20 mouse cellular contexts compared by ENCODE assay signal in genomic region chr16:25385498-25386192, GRCm38 (mm10).
DNase-seq lines count a peak whose midpoint lies in the region; ATAC-seq and TF ChIP-seq lines count a peak whose summit lies in the region.
"Had no signal": no experiment of that assay in that cellular context is flagged by ENCODE, and none has a peak within 500 bp of the region (broad histone marks: within the 10 kb centered on the region; RNA-seq: fewer than 3 reads in every experiment).

No protein-coding gene starts in this region.

- intact Hi-C loops in left cerebral cortex, postnatal 25 days (cut with DNase I): no loop called here

- TF ChIP-seq RAD21 in CH12.LX (IDR thresholded peaks at IDR 0.05; ENCODE audit: low read depth, low read length): no peak

- H3K4me2 ChIP-seq in limb, embryonic 15.5 days: no peak overlapping the region
- peak overlapping the region; percentile 42 for H3K4me2 ChIP-seq in CH12.LX (ENCODE audit: insufficient read depth, low read depth, poor library complexity, severe bottlenecking)
- no peak overlapping the region for H3K4me2 ChIP-seq in embryonic facial prominence, embryonic 14.5 days (ENCODE audit: low read depth, low read length)
- no peak overlapping the region for H3K4me2 ChIP-seq in stomach, postnatal 0 days (replicated peaks; ENCODE audit: low read depth)
- H3K4me2 ChIP-seq: hindbrain, embryonic 15.5 days; limb, embryonic 12.5 days; liver, embryonic 12.5 days; midbrain, embryonic 12.5 days had no signal

- no peak for TF ChIP-seq POLR2A in CH12.LX (IDR thresholded peaks at IDR 0.05; ENCODE audit: low read depth, low read length)

- dilution Hi-C loops in CH12.LX (cut with MboI; ENCODE audit: extremely low pct_ligation_motif_present, extremely low pct_unique_long_range_greater_than_20kb, low sequenced_read_pairs): no loop called here

- 40% methylated on average over 6 of the region's 6 CpGs for WGBS in limb, embryonic 15.5 days
- 83% methylated on average over 6 of the region's 6 CpGs for WGBS in limb, embryonic 10.5 days
- 52% methylated on average over 6 of the region's 6 CpGs for WGBS in embryonic facial prominence, embryonic 14.5 days
- 52% methylated on average over 6 of the region's 6 CpGs for WGBS in stomach, postnatal 0 days

- no peak for DNase-seq in limb, embryonic 10.5 days (ENCODE audit: low spot score)
- DNase-seq in CH12.LX (ENCODE audit: extremely low read depth): no peak
- peak; percentile 70 for DNase-seq in embryonic facial prominence, embryonic 14.5 days (ENCODE audit: low spot score)
- DNase-seq in stomach, postnatal 0 days (ENCODE audit: low spot score): no peak
- DNase-seq in spleen, adult 18-20 months: no peak
- no peak for DNase-seq in left cerebral cortex, postnatal 25 days (ENCODE audit: low spot score in 2 of 2)
- DNase-seq: adrenal gland, adult 2 months; cerebellum, adult 11-12 months; cerebellum, postnatal 10 days; gastrocnemius, postnatal 36 days; heart, postnatal 4 days; kidney, adult 2 months; kidney, postnatal 10 days; lung, adult 18-20 months; thymus, postnatal 14 days had no signal

- no peak overlapping the region for H3K4me3 ChIP-seq in limb, embryonic 15.5 days
- H3K4me3 ChIP-seq in limb, embryonic 10.5 days: no peak overlapping the region
- H3K4me3 ChIP-seq in CH12.LX (replicated peaks in 1 of 3; ENCODE audit: low read depth in 2 of 3, low read length in 2 of 3, poor library complexity in 1 of 3): no peak overlapping the region
- H3K4me3 ChIP-seq in embryonic facial prominence, embryonic 14.5 days (ENCODE audit: low read depth, low read length): no peak overlapping the region
- no peak overlapping the region for H3K4me3 ChIP-seq in stomach, postnatal 0 days (ENCODE audit: low read depth, low read length)
- H3K4me3 ChIP-seq: hindbrain, embryonic 15.5 days; limb, embryonic 12.5 days; liver, embryonic 12.5 days; midbrain, embryonic 12.5 days had no signal

- no peaks in the 10 kb centered on the region for H3K36me3 ChIP-seq in limb, embryonic 15.5 days
- H3K36me3 ChIP-seq in limb, embryonic 10.5 days: no peaks in the 10 kb centered on the region
- H3K36me3 ChIP-seq in CH12.LX (replicated peaks in 1 of 2; ENCODE audit: control insufficient read depth in 1 of 2, insufficient read depth in 1 of 2, low read length in 1 of 2): no peaks in the 10 kb centered on the region
- H3K36me3 ChIP-seq in embryonic facial prominence, embryonic 14.5 days (ENCODE audit: control insufficient read depth, insufficient read depth, low read length): no peaks in the 10 kb centered on the region
- H3K36me3 ChIP-seq in stomach, postnatal 0 days (ENCODE audit: control insufficient read depth, insufficient read depth, low read length): no peaks in the 10 kb centered on the region
- H3K36me3 ChIP-seq: hindbrain, embryonic 15.5 days; limb, embryonic 12.5 days; liver, embryonic 12.5 days; midbrain, embryonic 12.5 days had no signal

- no peaks in the 10 kb centered on the region for H3K27me3 ChIP-seq in limb, embryonic 15.5 days
- H3K27me3 ChIP-seq in limb, embryonic 10.5 days (ENCODE audit: low read depth, poor library complexity, severe bottlenecking): no peaks in the 10 kb centered on the region
- no peaks in the 10 kb centered on the region for H3K27me3 ChIP-seq in CH12.LX (replicated peaks)
- H3K27me3 ChIP-seq in embryonic facial prominence, embryonic 14.5 days (replicated peaks; ENCODE audit: control insufficient read depth, insufficient read depth, low read length): no peaks in the 10 kb centered on the region
- no peaks in the 10 kb centered on the region for H3K27me3 ChIP-seq in stomach, postnatal 0 days (ENCODE audit: control insufficient read depth, insufficient read depth, low read length)
- H3K27me3 ChIP-seq: hindbrain, embryonic 15.5 days; limb, embryonic 12.5 days; liver, embryonic 12.5 days; midbrain, embryonic 12.5 days had no signal

- TF ChIP-seq EP300 in CH12.LX (IDR thresholded peaks at IDR 0.05; ENCODE audit: low read length): peak; percentile 26; the same call in 1 of the 2 replicates
- TF ChIP-seq EP300 in stomach, postnatal 0 days (optimal IDR thresholded peaks at IDR 0.05): no peak

- ATAC-seq in limb, embryonic 15.5 days (ENCODE audit: insufficient number of reproducible peaks, low FRiP score, low TSS enrichment, low read depth): no peak
- ATAC-seq in embryonic facial prominence, embryonic 14.5 days (ENCODE audit: low read depth): peak; percentile 75
- no peak for ATAC-seq in stomach, postnatal 0 days (ENCODE audit: low FRiP score, low TSS enrichment)
- ATAC-seq: liver, embryonic 12.5 days had no signal

- no peak for TF ChIP-seq CTCF in CH12.LX (conservative IDR thresholded peaks at IDR 0.05 in 1 of 2, IDR thresholded peaks at IDR 0.05 in 1 of 2; ENCODE audit: low read depth in 2 of 2, low read length in 2 of 2)
- TF ChIP-seq CTCF in stomach, postnatal 0 days (IDR thresholded peaks at IDR 0.05; ENCODE audit: low read depth): no peak

- in situ Hi-C loops in CH12.LX (cut with MboI; ENCODE audit: low pct_ligation_motif_present, low pct_unique_long_range_greater_than_20kb, low sequenced_read_pairs): loop anchor here (10.0 to 25.0 kb wide), 4 partner anchors 99 to 802 kb away; no protein-coding TSS in a partner anchor

- no peaks in the 10 kb centered on the region for H3K9me3 ChIP-seq in limb, embryonic 15.5 days
- no peaks in the 10 kb centered on the region for H3K9me3 ChIP-seq in limb, embryonic 10.5 days (replicated peaks)
- no peaks in the 10 kb centered on the region for H3K9me3 ChIP-seq in CH12.LX (replicated peaks; ENCODE audit: low read length)
- no peaks in the 10 kb centered on the region for H3K9me3 ChIP-seq in embryonic facial prominence, embryonic 14.5 days (ENCODE audit: control insufficient read depth, low read length)
- H3K9me3 ChIP-seq in stomach, postnatal 0 days (ENCODE audit: control insufficient read depth, low read length): no peaks in the 10 kb centered on the region
- H3K9me3 ChIP-seq: hindbrain, embryonic 15.5 days; limb, embryonic 12.5 days; liver, embryonic 12.5 days; midbrain, embryonic 12.5 days had no signal

- no peak overlapping the region for H3K9ac ChIP-seq in limb, embryonic 15.5 days
- no peak overlapping the region for H3K9ac ChIP-seq in CH12.LX (ENCODE audit: insufficient read depth, low read depth)
- no peak overlapping the region for H3K9ac ChIP-seq in embryonic facial prominence, embryonic 14.5 days (ENCODE audit: low read depth, low read length)
- H3K9ac ChIP-seq in stomach, postnatal 0 days (ENCODE audit: low read length): no peak overlapping the region
- H3K9ac ChIP-seq: hindbrain, embryonic 15.5 days; limb, embryonic 12.5 days; liver, embryonic 12.5 days; midbrain, embryonic 12.5 days had no signal

- H3K4me1 ChIP-seq in limb, embryonic 15.5 days: peaks cover 13% of the 10 kb centered on the region
- no peaks in the 10 kb centered on the region for H3K4me1 ChIP-seq in limb, embryonic 10.5 days
- peaks cover 7 to 29% of the 10 kb centered on the region in 2 experiments for H3K4me1 ChIP-seq in CH12.LX (ENCODE audit: control insufficient read depth in 1 of 2, insufficient read depth in 2 of 2)
- peaks cover 14% of the 10 kb centered on the region; the same call in 1 of the 2 replicates for H3K4me1 ChIP-seq in embryonic facial prominence, embryonic 14.5 days (ENCODE audit: control insufficient read depth, insufficient read depth, low read length)
- no peaks in the 10 kb centered on the region for H3K4me1 ChIP-seq in stomach, postnatal 0 days (replicated peaks; ENCODE audit: control insufficient read depth, insufficient read depth)
- H3K4me1 ChIP-seq: hindbrain, embryonic 15.5 days; liver, embryonic 12.5 days; midbrain, embryonic 12.5 days had no signal

- H3K79me2 ChIP-seq in CH12.LX (replicated peaks; ENCODE audit: control insufficient read depth, extremely low read depth, insufficient read depth, poor library complexity, severe bottlenecking): no peaks in the 10 kb centered on the region

- H3K27ac ChIP-seq in limb, embryonic 15.5 days: peak overlapping the region; percentile 39
- no peak overlapping the region for H3K27ac ChIP-seq in limb, embryonic 10.5 days
- H3K27ac ChIP-seq in CH12.LX (ENCODE audit: insufficient read depth, low read depth): no peak overlapping the region
- H3K27ac ChIP-seq in embryonic facial prominence, embryonic 14.5 days (replicated peaks; ENCODE audit: low read depth, low read length): peak overlapping the region; percentile 7; the same call in 1 of the 2 replicates
- peak overlapping the region; percentile 19; the same call in 1 of the 2 replicates for H3K27ac ChIP-seq in stomach, postnatal 0 days (replicated peaks)
- H3K27ac ChIP-seq: hindbrain, embryonic 15.5 days; limb, embryonic 12.5 days; liver, embryonic 12.5 days; midbrain, embryonic 12.5 days had no signal

TF ChIP-seq in CH12.LX, 34 proteins besides CTCF, POLR2A, EP300 and RAD21:
- TF ChIP-seq BHLHE40 (IDR thresholded peaks at IDR 0.05; ENCODE audit: low read depth, low read length): 0 out of 2 replicates have a peak, but pooled peaks have one; percentile 18
- no peak for TF ChIP-seq USF2 (conservative IDR thresholded peaks at IDR 0.05; ENCODE audit: low read depth, low read length)
- TF ChIP-seq MAZ (IDR thresholded peaks at IDR 0.05; ENCODE audit: low read depth, low read length): 0 out of 2 replicates have a peak, but pooled peaks have one; percentile 22
- TF ChIP-seq MAX (IDR thresholded peaks at IDR 0.05; ENCODE audit: low read length): 0 out of 2 replicates have a peak, but pooled peaks have one; percentile 28
- TF ChIP-seq SMC3 (IDR thresholded peaks at IDR 0.05; ENCODE audit: low read depth, low read length): 0 out of 2 replicates have a peak, but pooled peaks have one; percentile 4
- TF ChIP-seq NRF1 (IDR thresholded peaks at IDR 0.05; ENCODE audit: low read depth, low read length): no peak
- no peak for TF ChIP-seq ZKSCAN1 (IDR thresholded peaks at IDR 0.05; ENCODE audit: borderline replicate concordance, low read depth, low read length)
- TF ChIP-seq RCOR1 (conservative IDR thresholded peaks at IDR 0.05; ENCODE audit: low read depth, low read length): no peak

Comparison
In these comparisons a context has a peak if more than half of its experiments do, and no peak if none do; other contexts are left out.
1. H3K27ac ChIP-seq: peak in limb, embryonic 15.5 days (single experiment), embryonic facial prominence, embryonic 14.5 days (single experiment) and stomach, postnatal 0 days (single experiment); none in limb, embryonic 10.5 days (single experiment) and CH12.LX (single experiment).